Mouse (Mus musculus) megakaryocyte, embryonic 14.5 days (primary cell): ENCODE data around the gene Ksr1.

Source experiments
- FLI1 ChIP-seq: IDR thresholded peaks from 2 replicates; pipeline ENCODE4 v1.6.1; 2012; ENCODE audit warnings: low read length, inconsistent platforms, mixed read lengths
- GATA1 ChIP-seq: IDR thresholded peaks from 3 replicates; pipeline ENCODE4 v1.6.1; 2012; ENCODE audit warnings: mixed read lengths, low read length, inconsistent platforms, borderline replicate concordance

DNA sequence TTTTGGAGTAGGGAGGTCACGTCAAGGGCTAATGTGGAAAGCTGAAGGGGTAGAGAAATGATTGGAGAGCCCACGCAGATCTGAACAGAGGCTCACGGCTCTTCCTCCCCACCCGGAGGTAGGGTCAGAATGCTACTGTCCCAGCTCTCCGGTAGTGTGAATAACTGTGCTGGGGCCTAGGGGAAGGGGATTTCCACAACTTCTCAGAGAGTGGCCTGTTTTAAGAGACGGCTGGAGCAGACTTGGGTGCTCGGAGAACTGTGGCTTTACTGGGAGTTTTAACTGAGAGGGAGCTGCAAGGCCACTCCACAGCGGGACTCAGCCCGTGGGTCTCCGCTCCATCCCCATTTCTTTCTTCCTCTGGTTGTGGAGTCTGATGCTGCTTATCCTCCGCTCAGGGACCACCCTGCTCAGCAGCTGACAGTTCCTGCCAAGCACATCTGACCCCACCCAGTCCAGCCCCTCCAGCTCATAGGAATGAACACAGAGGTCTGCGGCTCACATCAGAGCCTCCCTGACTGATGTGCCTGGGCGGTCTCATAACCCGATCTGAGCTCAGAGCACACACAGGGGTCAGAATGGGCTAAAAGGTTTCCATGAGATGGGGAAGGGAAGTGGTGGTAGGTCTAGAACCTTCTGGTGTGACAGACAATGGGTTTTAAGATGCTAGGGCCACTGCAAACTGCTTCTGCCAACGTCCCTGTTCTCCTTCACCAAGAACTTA is 131.4 kb downstream of the Ksr1 start:
- TF ChIP-seq GATA1, result no peak
- TF ChIP-seq FLI1, result no peak
